Mouse (Mus musculus): ENCODE data around the gene Tmem165. TPM values are rescaled to one million over a fixed set of nuclear protein-coding genes. Genes with fewer than 3 reads are reported as not detected.

Gene Tmem165
- polyA plus RNA-seq, 1 experiment: 29.8 TPM

GRCm38 (mm10) chr5:76179791-76180190, 3.9 kb upstream of the Tmem165 start:
- TF ChIP-seq POLR2A (IDR thresholded peaks at IDR 0.05; ENCODE audit: low read depth, low read length) (no peak), CTCF (IDR thresholded peaks at IDR 0.05; ENCODE audit: extremely low read depth, insufficient read depth, insufficient read length, insufficient replicate concordance) (no peak)
- H3K36me3 ChIP-seq (ENCODE audit: control insufficient read depth, insufficient read depth, low read length): no peaks in the 10 kb centered on the region
- no peak overlapping the region for H3K4me3 ChIP-seq (ENCODE audit: extremely low read depth, insufficient read depth, insufficient read length)
- H3K4me1 ChIP-seq (ENCODE audit: control insufficient read depth, insufficient read depth, insufficient read length): peaks cover 3% of the 10 kb centered on the region; the same call in 1 of the 2 replicates
- 93% methylated on average over 5 of the region's 5 CpGs for WGBS
- peaks cover 2% of the 10 kb centered on the region; the same call in 1 of the 2 replicates for H3K27me3 ChIP-seq (ENCODE audit: control insufficient read depth, insufficient read depth, low read length)
- no peak for DNase-seq (ENCODE audit: low read depth in 1 of 2, low spot score in 2 of 2)
- H3K27ac ChIP-seq (ENCODE audit: insufficient read depth, low read length): no peak overlapping the region

- H3K27me3 ChIP-seq (ENCODE audit: control insufficient read depth, insufficient read depth, low read length): peaks cover 2% of the 10 kb centered on the region; the same call in 1 of the 2 replicates
- WGBS: 90% methylated on average over 3 of the region's 3 CpGs
- DNase-seq (ENCODE audit: low read depth in 1 of 2, low spot score in 2 of 2): no peak
- H3K4me3 ChIP-seq (ENCODE audit: extremely low read depth, insufficient read depth, insufficient read length): no peak overlapping the region
- no peaks in the 10 kb centered on the region for H3K36me3 ChIP-seq (ENCODE audit: control insufficient read depth, insufficient read depth, low read length)
- H3K4me1 ChIP-seq (ENCODE audit: control insufficient read depth, insufficient read depth, insufficient read length): peaks cover 3% of the 10 kb centered on the region; the same call in 1 of the 2 replicates
- no peak for TF ChIP-seq CTCF (IDR thresholded peaks at IDR 0.05; ENCODE audit: extremely low read depth, insufficient read depth, insufficient read length, insufficient replicate concordance)
- no peak for TF ChIP-seq POLR2A (IDR thresholded peaks at IDR 0.05; ENCODE audit: low read depth, low read length)
- H3K27ac ChIP-seq (ENCODE audit: insufficient read depth, low read length): no peak overlapping the region
These were observed 1.4 kb upstream of the Tmem165 start for GRCm38 (mm10) chr5:76182326-76182725.

GRCm38 (mm10) chr5:76183043-76183749, 484 bp upstream of the Tmem165 start:
- 31% methylated on average over 17 of the region's 17 CpGs for whole genome bisulfite sequencing
- Histone ChIP-seq H3K4me1 (ENCODE audit: control insufficient read depth, insufficient read depth, insufficient read length) (peaks cover 3% of the 10 kb centered on the region; the same call in 1 of the 2 replicates), H3K36me3 (ENCODE audit: control insufficient read depth, insufficient read depth, low read length) (no peaks in the 10 kb centered on the region), H3K27ac (ENCODE audit: insufficient read depth, low read length) (peak overlapping the region; percentile 56; the same call in 1 of the 2 replicates), H3K27me3 (ENCODE audit: control insufficient read depth, insufficient read depth, low read length) (peaks cover 2% of the 10 kb centered on the region; the same call in 1 of the 2 replicates), H3K4me3 (ENCODE audit: extremely low read depth, insufficient read depth, insufficient read length) (peak overlapping the region; percentile 86)
- no peak for TF ChIP-seq POLR2A (IDR thresholded peaks at IDR 0.05; ENCODE audit: low read depth, low read length)
- no peak for TF ChIP-seq CTCF (IDR thresholded peaks at IDR 0.05; ENCODE audit: extremely low read depth, insufficient read depth, insufficient read length, insufficient replicate concordance)
- DNase-seq (ENCODE audit: low read depth in 1 of 2, low spot score in 2 of 2): no peak

- H3K4me3 ChIP-seq (ENCODE audit: extremely low read depth, insufficient read depth, insufficient read length): peak overlapping the region; percentile 86
- peak; percentile 5 to 57 for DNase-seq (ENCODE audit: low read depth in 1 of 2, low spot score in 2 of 2)
- 5% methylated on average over 38 of the region's 38 CpGs for WGBS
- H3K27me3 ChIP-seq (ENCODE audit: control insufficient read depth, insufficient read depth, low read length): peaks cover under 1% of the 10 kb centered on the region; the same call in 1 of the 2 replicates
- H3K36me3 ChIP-seq (ENCODE audit: control insufficient read depth, insufficient read depth, low read length): no peaks in the 10 kb centered on the region
- H3K27ac ChIP-seq (ENCODE audit: insufficient read depth, low read length): peak overlapping the region; percentile 79
- H3K4me1 ChIP-seq (ENCODE audit: control insufficient read depth, insufficient read depth, insufficient read length): peaks cover 3% of the 10 kb centered on the region; the same call in 1 of the 2 replicates
- TF ChIP-seq POLR2A (IDR thresholded peaks at IDR 0.05; ENCODE audit: low read depth, low read length): no peak
- TF ChIP-seq CTCF (IDR thresholded peaks at IDR 0.05; ENCODE audit: extremely low read depth, insufficient read depth, insufficient read length, insufficient replicate concordance): no peak
These were observed 803 bp downstream of the Tmem165 start for GRCm38 (mm10) chr5:76184286-76185080.

DNA sequence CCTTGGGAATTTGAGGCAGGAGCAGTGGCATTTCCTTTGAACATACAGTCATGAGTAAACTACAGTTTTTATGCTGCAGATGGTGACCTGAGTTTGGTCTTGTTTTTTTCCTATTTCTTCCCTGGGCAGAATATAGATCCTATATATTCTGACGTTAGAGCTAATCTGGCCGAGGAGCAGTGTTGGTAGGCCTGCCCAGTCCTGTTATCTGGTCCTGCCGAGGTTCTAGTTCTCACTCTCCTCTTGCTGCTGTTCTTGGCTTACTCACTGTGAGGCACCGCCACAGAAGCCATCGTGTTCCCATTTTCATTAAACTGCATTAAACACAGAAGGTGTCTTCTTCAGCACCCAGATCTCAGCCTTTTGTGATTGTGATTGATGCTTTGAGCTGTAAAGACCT, 4.2 kb downstream of the Tmem165 start:
- WGBS: 81% methylated on average over 5 of the region's 5 CpGs
- TF ChIP-seq POLR2A (IDR thresholded peaks at IDR 0.05; ENCODE audit: low read depth, low read length) (no peak), CTCF (IDR thresholded peaks at IDR 0.05; ENCODE audit: extremely low read depth, insufficient read depth, insufficient read length, insufficient replicate concordance) (no peak)
- no peak overlapping the region for H3K4me3 ChIP-seq (ENCODE audit: extremely low read depth, insufficient read depth, insufficient read length)
- no peaks in the 10 kb centered on the region for H3K27me3 ChIP-seq (ENCODE audit: control insufficient read depth, insufficient read depth, low read length)
- DNase-seq (ENCODE audit: low read depth in 1 of 2, low spot score in 2 of 2): no peak
- H3K4me1 ChIP-seq (ENCODE audit: control insufficient read depth, insufficient read depth, insufficient read length): peaks cover 3% of the 10 kb centered on the region; the same call in 1 of the 2 replicates
- H3K36me3 ChIP-seq (ENCODE audit: control insufficient read depth, insufficient read depth, low read length): 0 out of 2 replicates have a peak, but pooled peaks cover 1% of the 10 kb centered on the region
- H3K27ac ChIP-seq (ENCODE audit: insufficient read depth, low read length): no peak overlapping the region

- no peaks in the 10 kb centered on the region; the same call in 1 of the 2 replicates for H3K4me1 ChIP-seq (ENCODE audit: control insufficient read depth, insufficient read depth, insufficient read length)
- H3K27me3 ChIP-seq (ENCODE audit: control insufficient read depth, insufficient read depth, low read length): no peaks in the 10 kb centered on the region
- no peak for TF ChIP-seq POLR2A (IDR thresholded peaks at IDR 0.05; ENCODE audit: low read depth, low read length)
- TF ChIP-seq CTCF (IDR thresholded peaks at IDR 0.05; ENCODE audit: extremely low read depth, insufficient read depth, insufficient read length, insufficient replicate concordance): no peak
- WGBS: 79% methylated on average over 4 of the region's 4 CpGs
- H3K4me3 ChIP-seq (ENCODE audit: extremely low read depth, insufficient read depth, insufficient read length): no peak overlapping the region
- 0 out of 2 replicates have a peak, but pooled peaks cover 1% of the 10 kb centered on the region for H3K36me3 ChIP-seq (ENCODE audit: control insufficient read depth, insufficient read depth, low read length)
- DNase-seq (ENCODE audit: low read depth in 1 of 2, low spot score in 2 of 2): no peak
- no peak overlapping the region for H3K27ac ChIP-seq (ENCODE audit: insufficient read depth, low read length)
These were observed 6.9 kb downstream of the Tmem165 start for GRCm38 (mm10) chr5:76190609-76191008.
